Mouse (Mus musculus) hindbrain, embryonic 16.5 days (tissue): Measurements from ENCODE around the gene Nup153. TPM values are rescaled to one million over a fixed set of nuclear protein-coding genes. Genes with fewer than 3 reads are reported as not detected.

ENCODE experiments used
- ATAC-seq: fragments of 200-750 bp; cut with Nextera tagmentation; 2 replicates; pipeline ENCODE4 v1.8.0; 2017; ENCODE audit warnings: moderate TSS enrichment, moderate library complexity
- H3K27ac ChIP-seq: fragments of 300-500 bp; sonication (generic); 2 replicates; pipeline ENCODE4 v1.5.1; 2014; ENCODE audit warnings: low read depth, mild to moderate bottlenecking, control low read depth, low read length, moderate library complexity
- H3K27me3 ChIP-seq: fragments of 300-500 bp; sonication (generic); replicated peaks from 2 replicates; pipeline ENCODE4 v1.6.1; 2014; ENCODE audit warnings: low read length; ENCODE audit not compliant: control insufficient read depth, insufficient read depth
- H3K36me3 ChIP-seq: fragments of 300-500 bp; sonication (generic); 2 replicates; pipeline ENCODE4 v1.6.1; 2014; ENCODE audit warnings: mild to moderate bottlenecking, low read length, moderate library complexity, mixed read lengths; ENCODE audit not compliant: control insufficient read depth, insufficient read depth
- H3K4me1 ChIP-seq: fragments of 300-500 bp; sonication (generic); 2 replicates; pipeline ENCODE4 v1.6.1; 2014; ENCODE audit warnings: low read depth, low read length; ENCODE audit not compliant: control insufficient read depth, insufficient read depth
- H3K4me2 ChIP-seq: fragments of 300-500 bp; sonication (generic); 2 replicates; pipeline ENCODE4 v1.6.1; 2014; ENCODE audit warnings: mild to moderate bottlenecking, low read length, control low read depth, moderate library complexity
- H3K4me3 ChIP-seq: fragments of 300-500 bp; sonication (generic); 2 replicates; pipeline ENCODE4 v1.5.1; 2014; ENCODE audit warnings: mild to moderate bottlenecking, low read length, control low read depth, moderate library complexity
- H3K9ac ChIP-seq: fragments of 300-500 bp; sonication (generic); 2 replicates; pipeline ENCODE4 v1.6.1; 2014; ENCODE audit warnings: low read depth, mild to moderate bottlenecking, control low read depth, low read length, moderate library complexity
- H3K9me3 ChIP-seq: fragments of 300-500 bp; sonication (generic); 2 replicates; pipeline ENCODE4 v1.6.1; 2014; ENCODE audit warnings: mild to moderate bottlenecking, low read length, moderate library complexity; ENCODE audit not compliant: control insufficient read depth
- WGBS: fragments of 180-500 bp; shearing (Covaris S2); extraction: QIAGEN DNeasy Blood & Tissue Kit; methylation state at CpG from one replicate; pipeline ENCODE4 v1.1.7; 2014; 5-methylcytosine and 5-hydroxymethylcytosine counted together
- polyA plus RNA-seq: library from polyadenylated mRNA; unstranded; fragments of >200 nt; fragmentation: Nextera tagmentation; extraction: Ambion mirVana; gene quantifications from 2 replicates; pipeline ENCODE4 v1.2.1, GENCODE M21; 2015

The Nup153 gene
- polyA plus RNA-seq, 1 experiment from 2014 or later, result 15.3 TPM

DNA sequence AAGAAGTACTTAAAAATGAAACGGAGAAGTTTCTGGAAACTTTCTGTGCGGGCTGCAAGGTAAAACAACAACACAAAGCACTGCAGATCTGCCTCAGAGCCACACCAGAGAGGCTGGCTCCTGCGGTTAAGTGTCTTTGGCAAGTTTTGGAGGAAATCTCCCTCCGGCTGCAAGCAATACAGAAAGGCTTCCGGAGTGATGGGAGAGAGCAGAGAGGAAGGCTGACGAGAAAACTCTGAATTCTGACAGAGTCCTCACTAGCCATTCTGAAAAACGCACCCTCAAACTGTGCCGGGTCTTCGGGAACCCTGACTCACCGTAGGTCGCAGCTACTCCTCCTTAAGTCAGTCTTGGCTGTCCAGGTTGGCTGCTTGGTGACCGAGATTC is 8.7 kb upstream of the Nup153 start:
- peak overlapping the region; percentile 39 for H3K4me3 ChIP-seq
- H3K4me1 ChIP-seq, result peaks cover 9% of the 10 kb centered on the region
- H3K4me2 ChIP-seq, result peak overlapping the region; percentile 76
- 4% methylated on average over 12 of the region's 12 CpGs for WGBS
- H3K27me3 ChIP-seq, result no peaks in the 10 kb centered on the region
- no peaks in the 10 kb centered on the region for H3K9me3 ChIP-seq
- no peaks in the 10 kb centered on the region for H3K36me3 ChIP-seq
- ATAC-seq, result no peak
- no peak overlapping the region for H3K27ac ChIP-seq
- H3K9ac ChIP-seq, result peak overlapping the region; percentile 18; the same call in 1 of the 2 replicates

DNA sequence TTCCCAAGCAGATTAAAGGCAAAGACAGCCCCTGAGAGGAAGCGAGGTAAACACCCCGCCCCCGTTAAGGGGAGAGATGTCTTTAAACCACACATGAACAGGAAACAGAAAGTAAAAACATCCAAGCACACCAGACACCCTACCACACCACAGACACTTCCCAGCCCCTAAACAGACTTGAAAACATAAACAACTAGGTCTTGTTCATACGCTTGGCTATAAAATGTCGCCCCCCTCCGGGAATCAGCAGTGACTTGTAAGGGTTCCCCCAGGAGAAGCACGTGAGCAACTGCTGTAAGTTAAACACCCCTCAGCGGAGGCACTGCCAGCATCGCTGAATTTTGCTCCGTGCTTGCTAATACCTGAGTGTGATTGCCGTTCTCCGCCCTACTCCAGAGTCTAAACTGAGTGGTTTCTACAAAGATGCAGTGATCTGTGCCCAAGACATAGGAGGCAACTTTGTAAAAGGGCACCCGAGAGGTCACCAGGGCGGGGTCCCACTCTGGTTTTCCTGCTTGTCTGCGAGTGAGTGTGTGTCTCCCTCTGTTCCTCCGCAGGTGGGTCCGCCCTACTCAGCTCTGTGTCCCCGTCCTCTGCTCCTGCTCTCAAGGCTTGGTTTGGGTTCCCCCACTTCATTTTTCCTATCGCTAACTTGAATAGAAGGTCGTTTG is 8.2 kb upstream of the Nup153 start:
- peak; percentile 42; the same call in 1 of the 2 replicates for ATAC-seq
- WGBS, result 2% methylated on average over 20 of the region's 20 CpGs
- H3K27ac ChIP-seq, result no peak overlapping the region; the same call in 1 of the 2 replicates

DNA sequence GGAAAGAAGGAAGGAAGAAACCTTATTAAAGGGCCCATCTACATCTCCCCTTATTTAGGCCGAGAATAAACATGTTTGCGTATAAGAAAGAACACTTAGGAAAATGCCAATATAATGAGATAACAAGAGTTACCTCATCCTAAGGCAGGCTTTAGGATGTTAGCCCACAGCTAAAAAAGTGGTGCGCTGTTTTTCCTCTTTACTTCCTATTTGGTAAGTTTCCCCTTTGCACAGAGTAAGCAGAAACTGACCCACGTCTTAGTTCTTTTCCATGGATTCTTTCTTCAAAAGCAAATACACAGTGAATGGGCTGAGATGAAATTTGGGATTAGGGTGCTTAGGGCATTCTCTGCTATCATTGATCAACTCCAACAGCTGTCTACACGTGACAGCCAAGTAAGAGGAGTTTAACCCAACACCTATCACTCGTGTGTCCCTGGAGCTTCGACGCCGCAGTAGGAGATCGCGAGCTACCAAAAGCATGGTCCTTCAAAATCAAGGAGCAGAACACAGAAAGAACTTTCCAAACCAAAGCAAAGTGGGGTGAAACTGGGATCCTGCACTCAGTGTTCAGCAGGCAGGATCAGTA is 7.6 kb upstream of the Nup153 start:
- H3K36me3 ChIP-seq, result no peaks in the 10 kb centered on the region
- H3K27ac ChIP-seq, result no peak overlapping the region
- H3K4me3 ChIP-seq, result peak overlapping the region; percentile 39
- H3K27me3 ChIP-seq, result no peaks in the 10 kb centered on the region
- ATAC-seq, result no peak
- peaks cover 9% of the 10 kb centered on the region for H3K4me1 ChIP-seq
- peak overlapping the region; percentile 24; the same call in 1 of the 2 replicates for H3K9ac ChIP-seq
- H3K4me2 ChIP-seq, result peak overlapping the region; percentile 76
- 45% methylated on average over 11 of the region's 11 CpGs for WGBS
- H3K9me3 ChIP-seq, result no peaks in the 10 kb centered on the region

More for the DNA sequence above, 8.2 kb upstream of the Nup153 start:
- peak overlapping the region; percentile 76 for H3K4me2 ChIP-seq
- H3K4me3 ChIP-seq, result peak overlapping the region; percentile 39
- H3K9me3 ChIP-seq, result no peaks in the 10 kb centered on the region
- peaks cover 9% of the 10 kb centered on the region for H3K4me1 ChIP-seq
- H3K36me3 ChIP-seq, result no peaks in the 10 kb centered on the region
- H3K27me3 ChIP-seq, result no peaks in the 10 kb centered on the region
- H3K9ac ChIP-seq, result peak overlapping the region; percentile 24

DNA sequence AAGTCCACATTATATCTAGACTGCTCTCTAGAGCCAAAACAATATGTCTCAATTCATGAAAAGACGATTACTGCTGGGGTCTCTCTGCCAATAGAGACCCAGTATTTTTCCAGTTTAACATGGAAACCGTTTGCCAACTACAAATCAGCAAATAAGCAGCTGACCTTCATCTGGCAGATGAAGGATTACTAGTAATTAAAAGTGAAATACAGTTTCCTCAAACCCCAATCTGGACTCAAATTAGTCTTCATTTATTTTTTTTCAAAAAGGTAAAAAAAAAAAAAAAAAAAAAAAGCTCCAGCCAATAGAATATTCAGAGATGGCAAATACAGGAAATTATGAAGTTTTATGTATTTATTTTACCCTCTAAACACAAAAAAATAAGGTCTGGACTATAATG is 2.3 kb upstream of the Nup153 start:
- ATAC-seq, result no peak
- no peak overlapping the region for H3K4me3 ChIP-seq
- WGBS, result 76% methylated on average over 2 of the region's 2 CpGs

DNA sequence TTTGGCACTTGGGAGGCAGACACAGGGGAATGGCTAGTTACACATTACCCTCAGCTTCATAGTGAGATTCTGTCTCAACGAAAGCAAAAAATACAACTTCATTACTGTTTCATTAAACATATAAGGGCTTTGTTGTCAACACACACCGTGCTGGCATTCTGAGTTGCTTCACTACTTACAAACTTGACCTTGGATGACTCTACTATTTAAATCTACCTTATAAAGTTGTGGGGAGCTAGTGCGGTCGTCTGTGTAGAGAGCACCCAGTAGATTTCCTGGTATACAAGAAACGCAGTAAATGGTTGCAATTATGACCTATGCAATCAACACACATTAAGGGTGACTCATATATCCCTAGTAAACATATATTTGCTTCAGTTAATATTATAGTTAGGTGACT is 671 bp upstream of the Nup153 start:
- Histone ChIP-seq H3K4me1 (peaks cover 17% of the 10 kb centered on the region), H3K9ac (peak overlapping the region; percentile 57), H3K9me3 (no peaks in the 10 kb centered on the region), H3K4me3 (peak overlapping the region; percentile 99), H3K36me3 (no peaks in the 10 kb centered on the region), H3K27ac (peak overlapping the region; percentile 95), H3K27me3 (no peaks in the 10 kb centered on the region), H3K4me2 (peak overlapping the region; percentile 69)
- WGBS, result 31% methylated on average over 5 of the region's 5 CpGs
- ATAC-seq, result peak; percentile 13; the same call in 1 of the 2 replicates

More for the DNA sequence above, 2.3 kb upstream of the Nup153 start:
- H3K27me3 ChIP-seq, result no peaks in the 10 kb centered on the region
- no peak overlapping the region for H3K27ac ChIP-seq
- H3K4me2 ChIP-seq, result no peak overlapping the region
- no peaks in the 10 kb centered on the region for H3K9me3 ChIP-seq
- H3K36me3 ChIP-seq, result no peaks in the 10 kb centered on the region
- H3K4me1 ChIP-seq, result peaks cover 9% of the 10 kb centered on the region
- no peak overlapping the region for H3K9ac ChIP-seq

DNA sequence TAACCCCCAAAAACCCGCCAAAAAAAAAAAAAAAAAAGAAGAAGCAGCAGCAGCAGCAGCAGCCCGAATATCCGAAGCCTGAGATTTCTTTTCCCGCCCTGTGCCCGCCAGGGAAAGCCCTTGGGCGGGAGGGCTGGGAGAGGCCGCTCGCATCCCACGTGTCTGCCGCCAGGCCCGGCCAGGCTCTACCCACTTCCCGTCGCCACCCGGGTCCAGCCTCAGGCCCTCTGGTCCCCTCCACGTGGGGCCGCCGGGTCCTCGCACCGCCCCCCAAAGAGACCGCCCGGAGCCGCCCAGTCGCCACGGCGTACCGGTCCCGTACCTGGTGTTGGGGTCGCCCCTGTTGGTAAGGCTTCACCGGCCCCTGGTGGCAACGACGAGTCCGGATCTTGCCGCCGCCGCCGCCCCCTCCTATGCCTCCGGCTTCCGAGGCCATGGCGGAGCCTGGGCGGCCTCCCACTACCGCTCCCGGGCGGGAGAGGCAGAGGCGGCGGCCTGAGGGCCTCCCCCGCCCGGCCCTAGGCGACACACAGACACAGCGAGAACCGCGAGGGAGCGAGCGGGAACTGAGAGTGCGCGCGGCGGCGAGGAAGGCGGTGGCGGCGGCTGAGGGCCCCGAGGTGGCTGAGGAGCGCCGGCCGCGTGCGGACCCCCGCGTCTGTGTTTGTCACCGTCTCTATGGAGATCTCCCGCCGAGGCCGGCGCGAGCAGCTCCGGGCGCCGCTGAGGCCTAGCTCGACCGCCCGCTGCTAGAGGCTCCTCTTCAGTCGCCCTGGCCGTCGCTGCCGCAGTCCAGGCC is 503 bp downstream of the Nup153 start:
- Histone ChIP-seq H3K36me3 (no peaks in the 10 kb centered on the region), H3K4me2 (peak overlapping the region; percentile 92), H3K4me1 (peaks cover 17% of the 10 kb centered on the region), H3K27ac (peak overlapping the region; percentile 95), H3K9me3 (no peaks in the 10 kb centered on the region), H3K4me3 (peak overlapping the region; percentile 99), H3K9ac (peak overlapping the region; percentile 76), H3K27me3 (no peaks in the 10 kb centered on the region)
- WGBS, result 0% methylated on average over 70 of the region's 85 CpGs
- ATAC-seq, result peak; percentile 83

DNA sequence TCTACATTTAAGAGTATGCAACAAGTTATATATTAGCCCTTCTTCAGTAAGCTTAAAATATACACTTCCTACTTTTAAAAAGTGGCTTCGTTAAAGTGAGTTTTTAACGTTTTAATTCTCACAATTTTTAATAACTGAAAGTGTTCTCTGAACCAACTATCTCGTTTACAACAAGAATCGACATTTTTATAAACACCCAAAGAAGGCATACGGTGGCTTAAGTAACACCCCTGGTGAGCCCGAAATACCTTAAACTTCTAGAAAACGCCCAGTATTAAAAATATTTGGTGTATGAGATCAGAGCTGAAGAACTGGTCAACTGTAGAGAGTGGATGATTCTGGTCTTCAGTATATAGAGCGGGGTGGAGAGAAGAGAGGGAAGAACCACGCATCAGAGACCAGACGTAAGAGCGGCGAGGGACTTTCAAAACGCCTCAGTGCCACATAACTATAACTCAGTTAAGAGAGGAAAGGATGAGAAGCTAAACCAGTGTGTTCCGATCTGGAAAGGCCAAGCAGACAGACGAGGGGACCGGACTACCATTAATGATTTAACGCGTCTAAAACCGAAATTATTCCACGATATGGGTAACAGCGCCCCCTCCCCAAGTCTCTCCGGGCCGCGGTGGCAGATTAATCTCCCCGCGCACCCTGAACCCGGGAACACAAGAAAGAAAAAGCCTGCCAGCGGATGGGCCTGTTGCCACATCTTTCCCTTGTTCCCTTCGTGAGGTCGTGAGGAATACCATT is 1.3 kb downstream of the Nup153 start:
- H3K27me3 ChIP-seq, result no peaks in the 10 kb centered on the region
- H3K4me3 ChIP-seq, result peak overlapping the region; percentile 99
- H3K9ac ChIP-seq, result peak overlapping the region; percentile 76
- H3K36me3 ChIP-seq, result no peaks in the 10 kb centered on the region
- H3K4me1 ChIP-seq, result peaks cover 17% of the 10 kb centered on the region
- under 1% methylated on average over 30 of the region's 30 CpGs for WGBS
- H3K27ac ChIP-seq, result peak overlapping the region; percentile 95
- H3K4me2 ChIP-seq, result peak overlapping the region; percentile 92
- H3K9me3 ChIP-seq, result no peaks in the 10 kb centered on the region
- ATAC-seq, result no peak

DNA sequence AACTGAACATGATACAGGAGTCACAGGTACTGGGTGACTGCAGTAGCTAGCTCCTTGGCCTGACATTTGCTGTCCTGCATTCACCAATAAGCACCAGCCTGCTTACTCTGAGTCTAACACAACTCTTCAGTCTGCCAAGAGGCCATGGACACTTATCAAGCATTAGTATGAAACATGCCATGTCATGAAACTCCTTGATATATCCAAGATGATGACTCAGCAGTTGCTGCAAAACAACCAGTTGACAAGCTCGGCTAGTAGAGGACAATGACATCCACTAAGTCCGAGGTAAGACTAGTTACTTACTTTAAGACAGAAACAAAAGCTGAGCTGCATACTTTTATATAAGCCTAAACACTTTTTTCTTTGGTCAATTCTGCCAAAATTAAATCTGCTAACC is 2.5 kb downstream of the Nup153 start:
- 44% methylated on average over 2 of the region's 2 CpGs for WGBS
- H3K36me3 ChIP-seq, result no peaks in the 10 kb centered on the region
- peak overlapping the region; percentile 30 for H3K4me2 ChIP-seq
- no peaks in the 10 kb centered on the region for H3K27me3 ChIP-seq
- no peak overlapping the region for H3K4me3 ChIP-seq
- H3K9me3 ChIP-seq, result no peaks in the 10 kb centered on the region
- peaks cover 17% of the 10 kb centered on the region for H3K4me1 ChIP-seq
- no peak overlapping the region for H3K9ac ChIP-seq
- no peak overlapping the region for H3K27ac ChIP-seq
- no peak for ATAC-seq
